Mouse (Mus musculus): ENCODE results near the gene Calcrl.

Gene Calcrl

DNA sequence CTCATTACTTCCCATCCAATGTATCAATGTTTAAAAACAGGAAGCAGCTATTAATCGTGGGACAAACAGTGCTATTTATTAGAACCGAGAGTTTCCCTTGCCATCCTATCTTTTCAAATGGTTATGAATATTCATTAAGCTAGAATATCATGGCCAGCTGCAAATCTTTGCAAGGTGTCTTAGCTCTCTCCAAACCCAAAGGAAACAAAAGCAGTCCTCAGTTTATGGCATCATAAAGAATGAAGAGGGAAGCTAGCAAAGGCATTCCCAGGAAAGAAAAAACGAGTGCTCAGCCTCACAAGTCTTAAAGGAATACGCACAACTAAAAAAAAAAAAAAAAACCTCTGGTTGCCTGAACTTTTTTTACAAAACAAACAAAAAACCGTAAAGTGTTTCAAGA, 128.7 kb downstream of the Calcrl start:
- no peak for DNase-seq

DNA sequence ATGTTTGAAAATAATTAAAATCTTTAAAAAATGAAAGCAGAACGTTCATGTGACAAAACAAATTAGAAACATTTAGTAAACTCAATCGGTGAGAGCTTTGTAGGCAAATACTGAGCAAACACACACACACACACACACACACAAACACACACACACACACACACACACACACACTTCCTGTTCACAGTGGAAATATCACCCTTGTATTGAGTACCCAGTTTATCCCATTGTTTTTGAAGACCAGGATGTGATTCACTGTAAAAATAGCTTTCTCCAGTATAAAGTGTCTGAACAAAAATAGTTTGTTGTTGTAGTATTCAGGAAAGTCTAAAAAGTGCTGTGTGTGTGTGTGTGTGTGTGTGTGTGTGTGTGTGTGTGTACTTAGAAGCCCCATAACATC, 130.1 kb downstream of the Calcrl start:
- no peak for DNase-seq

DNA sequence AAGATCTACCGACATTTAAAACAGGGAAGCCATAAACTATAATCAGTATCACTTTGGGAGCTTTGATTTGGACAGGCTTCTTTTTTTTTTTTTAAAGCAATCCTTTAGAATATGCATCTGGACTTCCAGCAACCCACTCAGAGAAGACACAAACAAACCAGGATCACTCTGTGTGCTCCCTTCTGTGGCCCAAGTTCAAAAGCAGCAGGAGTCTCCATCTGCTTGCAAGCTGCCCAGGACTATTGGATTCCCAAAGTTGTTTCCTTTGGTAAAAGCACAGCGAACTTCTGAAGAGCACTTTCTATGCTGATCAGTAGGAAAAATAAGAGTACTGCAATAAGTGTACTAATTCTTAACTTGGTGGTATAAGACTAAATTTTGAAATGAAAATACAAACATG, 130.6 kb downstream of the Calcrl start:
- peak in 1 of 2 experiments; percentile 5 for DNase-seq

DNA sequence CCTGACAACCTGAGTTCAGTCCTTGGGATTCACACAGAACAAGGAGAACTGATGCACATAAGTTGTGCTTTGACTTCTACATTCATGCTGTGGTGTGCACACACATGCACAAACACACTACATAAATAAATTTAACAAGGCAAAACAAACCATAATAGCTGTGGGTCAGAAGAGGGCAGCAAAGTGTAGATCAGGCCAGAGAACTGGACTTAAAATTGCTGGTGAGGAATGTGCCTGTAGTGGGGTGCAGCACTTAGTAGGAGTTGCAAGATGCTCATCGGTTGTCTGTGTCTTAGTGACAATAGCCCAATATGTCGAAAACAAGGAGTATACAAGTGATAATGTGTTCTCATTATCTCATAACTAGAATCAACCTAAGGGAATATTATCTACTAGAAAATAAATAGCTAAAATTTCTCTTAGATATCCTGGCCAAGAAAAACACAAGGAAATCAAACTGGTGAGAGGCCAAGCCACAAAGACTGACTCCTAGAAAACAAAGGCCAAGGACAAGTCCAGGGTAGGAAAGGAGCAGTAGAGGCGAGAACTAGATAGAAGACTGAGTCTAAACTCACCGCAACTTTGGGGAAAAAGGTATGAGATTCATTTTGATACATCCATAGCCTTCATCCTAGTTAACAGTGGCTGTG, 132.7 kb downstream of the Calcrl start:
- no peak for DNase-seq

DNA sequence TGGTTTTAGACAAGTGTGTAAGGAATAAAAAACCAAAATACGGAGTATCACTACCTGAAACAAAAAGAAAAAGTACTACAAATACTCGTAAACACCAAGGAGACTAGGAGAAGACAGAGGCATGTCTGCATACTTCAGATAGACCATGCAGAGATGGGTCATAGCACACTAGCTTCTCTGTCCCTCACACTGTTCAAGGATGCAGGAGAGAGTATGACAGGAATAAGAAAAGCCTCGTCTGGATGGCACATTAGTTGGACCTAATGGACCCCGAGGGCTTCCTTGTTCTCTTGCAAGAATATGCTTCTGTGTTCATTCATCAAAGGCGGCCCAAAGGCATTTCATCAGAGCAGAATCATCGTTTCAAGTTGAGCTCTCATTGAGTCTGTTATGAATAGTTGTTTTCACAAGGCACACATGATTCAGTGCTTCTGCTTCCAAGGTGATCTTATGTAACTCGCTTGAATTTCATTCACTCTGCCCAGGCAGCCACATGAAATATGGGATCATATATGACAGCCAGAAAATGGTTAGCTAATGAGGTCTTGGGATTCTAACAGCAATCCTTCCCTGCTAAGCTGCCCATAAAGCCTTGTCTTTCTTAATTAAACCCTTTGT, 136.2 kb downstream of the Calcrl start:
- DNase-seq: no peak
